Mouse (Mus musculus): Measurements from ENCODE around the gene Moxd1.

DNA sequence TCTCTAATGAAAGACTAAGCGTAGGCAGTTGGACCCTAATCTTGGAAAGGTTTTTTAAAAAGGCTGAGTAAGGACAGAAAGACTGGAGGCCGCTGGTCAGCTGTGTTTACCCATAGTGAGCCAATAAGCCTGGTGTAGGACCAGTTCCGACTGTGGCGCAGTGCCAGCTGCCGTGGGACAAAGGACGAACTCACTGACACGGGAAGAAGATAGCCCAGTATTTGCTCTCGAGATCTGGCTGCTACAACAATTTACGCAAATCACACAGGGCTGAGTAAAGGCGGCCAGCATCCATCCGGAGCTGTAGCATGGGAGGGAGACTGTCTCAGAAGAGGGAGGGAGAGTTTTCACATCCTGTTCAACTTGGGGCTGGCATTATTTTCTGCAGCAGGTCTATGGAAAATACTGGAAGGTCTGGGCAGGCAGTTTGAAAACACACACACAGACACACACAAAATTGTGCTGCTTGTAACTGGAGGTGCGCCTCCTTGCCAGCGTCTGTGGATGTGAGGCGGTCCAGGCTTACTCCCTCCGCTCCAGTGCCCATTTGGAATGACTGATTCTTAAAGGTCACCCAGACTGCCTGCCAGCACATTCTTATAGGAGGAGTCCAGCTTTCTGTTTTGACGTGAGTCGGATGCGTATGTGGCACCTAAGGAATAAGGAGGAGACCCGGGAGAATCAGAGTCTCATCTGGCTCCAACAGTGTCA lies 94.0 kb downstream of the Moxd1 start:
- TF ChIP-seq CTCF (IDR thresholded peaks at IDR 0.05; ENCODE audit: low read depth, low read length), result no peak
- no peak for TF ChIP-seq POLR2A (IDR thresholded peaks at IDR 0.05; ENCODE audit: extremely low read depth, insufficient read depth, low read length)
